Mouse (Mus musculus) forebrain, postnatal 0 days (tissue): ENCODE measurements around the gene Camkk2. TPM values are rescaled to one million over a fixed set of nuclear protein-coding genes. Genes with fewer than 3 reads are reported as not detected.

ENCODE experiments used
- ATAC-seq: fragments of 200-750 bp; cut with Nextera tagmentation; 2 replicates; pipeline ENCODE4 v1.8.0; 2017; ENCODE audit warnings: mild to moderate bottlenecking, moderate library complexity
- DNase-seq: peaks from one replicate; pipeline ENCODE4 v3.0.0-alpha.2; 2015
- H3K27ac ChIP-seq: fragments of 300-500 bp; sonication (generic); 2 replicates; pipeline ENCODE4 v1.5.1; 2014; ENCODE audit warnings: low read depth, mild to moderate bottlenecking, antibody characterized with exemption, low read length, moderate library complexity, mixed read lengths
- H3K27me3 ChIP-seq: fragments of 300-500 bp; sonication (generic); 2 replicates; pipeline ENCODE4 v1.6.1; 2014; ENCODE audit warnings: mild to moderate bottlenecking, low read length, mixed read lengths; ENCODE audit not compliant: insufficient read depth
- H3K36me3 ChIP-seq: fragments of 300-500 bp; sonication (generic); 2 replicates; pipeline ENCODE4 v1.6.1; 2014; ENCODE audit warnings: mild to moderate bottlenecking, moderate library complexity; ENCODE audit not compliant: insufficient read depth
- H3K4me1 ChIP-seq: fragments of 300-500 bp; sonication (generic); 2 replicates; pipeline ENCODE4 v1.6.1; 2014; ENCODE audit warnings: antibody characterized with exemption; ENCODE audit not compliant: insufficient read depth
- H3K4me2 ChIP-seq: fragments of 300-500 bp; sonication (generic); 2 replicates; pipeline ENCODE4 v1.6.1; 2014; ENCODE audit warnings: low read depth, mild to moderate bottlenecking, moderate library complexity
- H3K4me3 ChIP-seq: fragments of 300-500 bp; sonication (generic); 2 replicates; pipeline ENCODE4 v1.5.1; 2014; ENCODE audit warnings: low read depth, low read length, mixed read lengths
- H3K9ac ChIP-seq: fragments of 300-500 bp; sonication (generic); 2 replicates; pipeline ENCODE4 v1.6.1; 2014; ENCODE audit warnings: mild to moderate bottlenecking
- H3K9me3 ChIP-seq: fragments of 300-500 bp; sonication (generic); 2 replicates; pipeline ENCODE4 v1.6.1; 2016; ENCODE audit warnings: low read length
- CTCF ChIP-seq: sonication (generic); IDR thresholded peaks from 2 replicates; pipeline ENCODE4 v1.5.1; 2016; ENCODE audit warnings: antibody characterized with exemption, control low read depth, low read depth
- WGBS: fragments of 180-500 bp; shearing (Covaris S2); extraction: QIAGEN DNeasy Blood & Tissue Kit; methylation state at CpG from one replicate; pipeline ENCODE4 v1.1.7; 2014; 5-methylcytosine and 5-hydroxymethylcytosine counted together
- polyA plus RNA-seq: library from polyadenylated mRNA; unstranded; fragments of >200 nt; fragmentation: Nextera tagmentation; extraction: Ambion mirVana; gene quantifications from 2 replicates; pipeline ENCODE4 v1.2.1, GENCODE M21; 2015
- total RNA-seq: library from RNA; depleted of rRNA; stranded (reverse); fragments of >200 nt; gene quantifications from 2 replicates; pipeline ENCODE4 v1.2.3, GENCODE M21; 2014

The Camkk2 gene
- total and polyA plus RNA-seq, 2 experiments from 2014 or later, result 89.3 to 93.8 TPM

- Histone ChIP-seq H3K4me3 (no peak overlapping the region), H3K9me3 (no peaks in the 10 kb centered on the region), H3K4me2 (no peak overlapping the region), H3K36me3 (peaks cover 15% of the 10 kb centered on the region; the same call in 1 of the 2 replicates), H3K27ac (no peak overlapping the region), H3K4me1 (no peaks in the 10 kb centered on the region), H3K27me3 (no peaks in the 10 kb centered on the region), H3K9ac (no peak overlapping the region)
- no peak for ATAC-seq
- TF ChIP-seq CTCF, result no peak
- WGBS, result 89% methylated on average over 29 of the region's 29 CpGs
- DNase-seq, result no peak
Measured at GRCm38 (mm10) chr5:122763271-122764031, 15.8 kb downstream of the Camkk2 start.

GRCm38 (mm10) chr5:122756680-122757079, 22.5 kb downstream of the Camkk2 start:
- H3K36me3 ChIP-seq, result peaks cover 34% of the 10 kb centered on the region
- 79% methylated on average over 7 of the region's 7 CpGs for WGBS
- DNase-seq, result no peak

GRCm38 (mm10) chr5:122756144-122756543, 23.1 kb downstream of the Camkk2 start:
- H3K4me2 ChIP-seq, result no peak overlapping the region
- H3K27me3 ChIP-seq, result no peaks in the 10 kb centered on the region
- no peak for TF ChIP-seq CTCF
- H3K4me1 ChIP-seq, result no peaks in the 10 kb centered on the region
- ATAC-seq (no peak), DNase-seq (no peak)
- peaks cover 37% of the 10 kb centered on the region for H3K36me3 ChIP-seq
- no peak overlapping the region for H3K4me3 ChIP-seq
- no peak overlapping the region for H3K27ac ChIP-seq
- no peak overlapping the region for H3K9ac ChIP-seq
- 63% methylated on average over 6 of the region's 6 CpGs for WGBS
- H3K9me3 ChIP-seq, result no peaks in the 10 kb centered on the region

More at GRCm38 (mm10) chr5:122756680-122757079, 22.5 kb downstream of the Camkk2 start:
- H3K9ac ChIP-seq, result no peak overlapping the region
- ATAC-seq, result no peak
- TF ChIP-seq CTCF, result no peak
- no peaks in the 10 kb centered on the region for H3K9me3 ChIP-seq
- H3K27me3 ChIP-seq, result no peaks in the 10 kb centered on the region
- no peak overlapping the region for H3K27ac ChIP-seq
- no peak overlapping the region for H3K4me2 ChIP-seq
- no peaks in the 10 kb centered on the region for H3K4me1 ChIP-seq
- no peak overlapping the region for H3K4me3 ChIP-seq

- WGBS, result 97% methylated on average over 4 of the region's 4 CpGs
- no peak for DNase-seq
- Histone ChIP-seq H3K36me3 (peaks cover 40% of the 10 kb centered on the region), H3K4me3 (no peak overlapping the region), H3K4me1 (no peaks in the 10 kb centered on the region), H3K4me2 (no peak overlapping the region), H3K27me3 (no peaks in the 10 kb centered on the region), H3K27ac (no peak overlapping the region), H3K9me3 (no peaks in the 10 kb centered on the region), H3K9ac (no peak overlapping the region)
- TF ChIP-seq CTCF, result no peak
- no peak for ATAC-seq
Measured at GRCm38 (mm10) chr5:122755620-122756019, 23.6 kb downstream of the Camkk2 start.

- Histone ChIP-seq H3K4me3 (no peak overlapping the region), H3K27ac (no peak overlapping the region), H3K4me2 (no peak overlapping the region), H3K36me3 (peaks cover 43% of the 10 kb centered on the region), H3K27me3 (no peaks in the 10 kb centered on the region), H3K9ac (no peak overlapping the region), H3K4me1 (no peaks in the 10 kb centered on the region), H3K9me3 (no peaks in the 10 kb centered on the region)
- 87% methylated on average over 16 of the region's 16 CpGs for WGBS
- no peak for TF ChIP-seq CTCF
- ATAC-seq (no peak), DNase-seq (no peak)
Measured at GRCm38 (mm10) chr5:122754477-122754876, 24.7 kb downstream of the Camkk2 start.

GRCm38 (mm10) chr5:122747950-122748349, 31.3 kb downstream of the Camkk2 start:
- peaks cover 58% of the 10 kb centered on the region for H3K36me3 ChIP-seq
- no peak overlapping the region for H3K4me2 ChIP-seq
- DNase-seq, result no peak
- WGBS, result 85% methylated on average over 7 of the region's 7 CpGs
- ATAC-seq, result no peak
- no peaks in the 10 kb centered on the region for H3K27me3 ChIP-seq
- H3K27ac ChIP-seq, result no peak overlapping the region
- H3K4me3 ChIP-seq, result no peak overlapping the region
- no peak for TF ChIP-seq CTCF
- no peaks in the 10 kb centered on the region for H3K4me1 ChIP-seq
- no peaks in the 10 kb centered on the region for H3K9me3 ChIP-seq
- no peak overlapping the region for H3K9ac ChIP-seq

GRCm38 (mm10) chr5:122743880-122744422, 35.3 kb downstream of the Camkk2 start:
- ATAC-seq (no peak), DNase-seq (no peak)
- 84% methylated on average over 13 of the region's 13 CpGs for WGBS
- H3K9ac ChIP-seq, result no peak overlapping the region
- H3K36me3 ChIP-seq, result peaks cover 76% of the 10 kb centered on the region
- no peak overlapping the region for H3K4me3 ChIP-seq
- no peak for TF ChIP-seq CTCF
- H3K27me3 ChIP-seq, result no peaks in the 10 kb centered on the region
- no peak overlapping the region for H3K4me2 ChIP-seq
- H3K27ac ChIP-seq, result no peak overlapping the region
- H3K4me1 ChIP-seq, result no peaks in the 10 kb centered on the region
- no peaks in the 10 kb centered on the region for H3K9me3 ChIP-seq
